Mouse (Mus musculus) hindbrain, embryonic 12.5 days (tissue): ENCODE measurements at regions not wholly inside any gene's neighbourhood (a gene's known extent, or its start where the extent isn't known, plus 50 kb on each side); places are given as distances from the start of the nearest gene placed in this dataset.

Experiments used
- ATAC-seq: fragments of 200-750 bp; cut with Nextera tagmentation; 2 replicates; pipeline ENCODE4 v1.8.0; 2017; ENCODE audit warnings: moderate TSS enrichment; ENCODE audit not compliant: low FRiP score
- H3K27ac ChIP-seq: fragments of 300-500 bp; sonication (generic); 2 replicates; pipeline ENCODE4 v1.5.1; 2016; ENCODE audit warnings: mild to moderate bottlenecking
- H3K27me3 ChIP-seq: fragments of 300-500 bp; sonication (generic); 2 replicates; pipeline ENCODE4 v1.6.1; 2016; ENCODE audit warnings: mild to moderate bottlenecking
- H3K36me3 ChIP-seq: fragments of 300-500 bp; sonication (generic); 2 replicates; pipeline ENCODE4 v1.6.1; 2016; ENCODE audit warnings: mild to moderate bottlenecking
- H3K4me1 ChIP-seq: fragments of 300-500 bp; sonication (generic); 2 replicates; pipeline ENCODE4 v1.6.1; 2016
- H3K4me2 ChIP-seq: fragments of 300-500 bp; sonication (generic); replicated peaks from 2 replicates; pipeline ENCODE4 v1.6.1; 2016; ENCODE audit warnings: mild to moderate bottlenecking
- H3K4me3 ChIP-seq: fragments of 300-500 bp; sonication (generic); 2 replicates; pipeline ENCODE4 v1.5.1; 2016; ENCODE audit warnings: mild to moderate bottlenecking
- H3K9ac ChIP-seq: fragments of 300-500 bp; sonication (generic); 2 replicates; pipeline ENCODE4 v1.6.1; 2016; ENCODE audit warnings: mild to moderate bottlenecking, moderate library complexity
- H3K9me3 ChIP-seq: fragments of 300-500 bp; sonication (generic); replicated peaks from 2 replicates; pipeline ENCODE4 v1.6.1; 2016; ENCODE audit warnings: mild to moderate bottlenecking
- WGBS: fragments of 180-500 bp; shearing (Covaris S2); methylation state at CpG from one replicate; pipeline ENCODE4 v1.1.7; 2016; 5-methylcytosine and 5-hydroxymethylcytosine counted together

DNA sequence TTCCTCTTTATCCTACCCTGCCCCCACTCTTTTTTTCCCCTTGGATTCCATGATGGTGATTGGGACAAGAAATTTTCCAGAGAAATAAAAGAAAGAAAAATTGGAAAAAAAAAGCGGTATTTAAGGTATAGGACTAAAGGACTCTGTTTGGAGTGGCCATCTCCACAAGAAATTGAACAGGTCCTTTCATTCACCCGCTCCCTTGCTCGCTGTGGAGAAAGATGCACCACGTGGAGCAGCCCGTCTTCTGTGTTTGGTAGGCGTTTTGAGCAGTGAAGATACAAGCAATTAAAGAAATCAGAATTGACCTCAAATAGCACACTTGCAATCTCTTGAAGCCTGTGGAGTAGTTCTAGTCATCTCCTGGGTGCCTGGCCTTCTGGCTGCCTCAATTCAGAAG is 126.3 kb upstream of the Atp11c start:
- no peaks in the 10 kb centered on the region for H3K36me3 ChIP-seq
- no peak overlapping the region for H3K9ac ChIP-seq
- H3K27me3 ChIP-seq = no peaks in the 10 kb centered on the region
- H3K4me2 ChIP-seq = peak overlapping the region; percentile 39; the same call in 1 of the 2 replicates
- no peak overlapping the region for H3K4me3 ChIP-seq
- ATAC-seq = no peak
- H3K9me3 ChIP-seq = no peaks in the 10 kb centered on the region
- no peak overlapping the region; the same call in 1 of the 2 replicates for H3K27ac ChIP-seq
- peaks cover 8% of the 10 kb centered on the region for H3K4me1 ChIP-seq
- 24% methylated on average over 6 of the region's 6 CpGs for WGBS

DNA sequence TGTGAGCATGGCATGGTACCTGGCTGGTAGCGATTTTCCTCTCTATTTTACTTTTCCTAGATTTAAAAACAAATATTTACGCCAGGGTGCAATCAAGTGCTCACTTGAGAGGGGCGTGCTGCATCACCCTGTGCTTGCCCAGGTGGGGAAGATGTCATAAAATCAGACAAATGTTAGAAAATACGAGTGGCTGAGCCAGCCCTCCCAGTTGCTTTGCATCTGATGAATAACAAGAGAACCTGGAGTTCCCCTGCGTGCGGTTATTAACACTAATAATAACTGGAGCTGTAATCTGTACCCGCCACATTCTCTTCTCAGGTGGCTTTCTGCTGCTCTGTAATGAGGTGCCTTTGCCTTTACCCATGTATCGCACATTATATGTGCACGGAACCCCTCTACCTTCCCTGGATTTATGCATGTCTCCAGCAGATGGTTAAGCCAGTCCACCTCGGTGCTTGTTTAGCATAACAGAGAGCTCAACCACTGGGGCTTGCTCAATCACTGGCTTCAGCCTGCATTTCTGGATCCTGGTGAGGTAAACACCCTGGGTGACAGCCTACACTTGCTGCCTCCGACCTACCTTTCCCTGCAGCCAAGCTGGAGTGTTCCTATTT is 125.8 kb upstream of the Atp11c start:
- H3K27me3 ChIP-seq = no peaks in the 10 kb centered on the region
- H3K9me3 ChIP-seq = no peaks in the 10 kb centered on the region
- H3K36me3 ChIP-seq = no peaks in the 10 kb centered on the region
- no peak overlapping the region for H3K4me3 ChIP-seq
- no peak overlapping the region for H3K27ac ChIP-seq
- ATAC-seq = 0 out of 2 replicates have a peak, but pooled peaks have one; percentile 36
- H3K9ac ChIP-seq = no peak overlapping the region
- 19% methylated on average over 11 of the region's 11 CpGs for WGBS
- peaks cover 8% of the 10 kb centered on the region for H3K4me1 ChIP-seq
- peak overlapping the region; percentile 39 for H3K4me2 ChIP-seq

DNA sequence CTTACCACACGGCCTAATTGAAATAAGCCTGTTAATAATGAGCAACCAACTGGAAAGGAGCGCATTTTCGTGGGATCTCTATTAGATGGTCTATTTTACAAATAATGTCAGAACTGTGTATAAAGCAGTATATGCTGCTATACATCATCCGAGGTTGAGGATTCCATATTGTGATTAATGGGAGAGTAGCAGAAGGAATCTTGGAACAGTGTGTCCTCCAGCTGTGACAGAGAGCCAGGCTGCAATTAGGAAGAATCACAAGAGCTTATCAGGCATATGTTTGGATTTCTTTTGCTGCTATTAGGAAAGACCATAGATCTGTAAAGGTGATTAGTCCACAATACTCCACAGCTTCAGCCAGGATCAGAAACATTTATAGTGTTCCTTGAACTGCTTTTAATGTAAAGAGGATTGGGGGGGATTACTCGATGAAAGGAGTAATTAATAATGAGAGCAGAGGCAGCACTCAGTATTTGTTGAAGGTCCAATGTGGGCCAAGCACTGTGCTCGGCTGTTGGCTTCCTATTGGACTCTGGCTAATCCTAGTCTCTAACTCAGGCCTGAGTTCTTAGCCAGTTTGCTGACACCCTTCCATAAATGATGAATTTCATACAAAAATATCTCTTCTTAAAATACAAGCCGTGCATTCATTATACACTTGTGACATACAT is 88.7 kb upstream of the Atp11c start:
- H3K4me1 ChIP-seq = no peaks in the 10 kb centered on the region
- no peak overlapping the region for H3K27ac ChIP-seq
- H3K27me3 ChIP-seq = no peaks in the 10 kb centered on the region
- no peak overlapping the region for H3K9ac ChIP-seq
- no peaks in the 10 kb centered on the region for H3K36me3 ChIP-seq
- H3K4me2 ChIP-seq = no peak overlapping the region
- H3K9me3 ChIP-seq = no peaks in the 10 kb centered on the region
- H3K4me3 ChIP-seq = no peak overlapping the region
- ATAC-seq = no peak
- 79% methylated on average over 7 of the region's 7 CpGs for WGBS

DNA sequence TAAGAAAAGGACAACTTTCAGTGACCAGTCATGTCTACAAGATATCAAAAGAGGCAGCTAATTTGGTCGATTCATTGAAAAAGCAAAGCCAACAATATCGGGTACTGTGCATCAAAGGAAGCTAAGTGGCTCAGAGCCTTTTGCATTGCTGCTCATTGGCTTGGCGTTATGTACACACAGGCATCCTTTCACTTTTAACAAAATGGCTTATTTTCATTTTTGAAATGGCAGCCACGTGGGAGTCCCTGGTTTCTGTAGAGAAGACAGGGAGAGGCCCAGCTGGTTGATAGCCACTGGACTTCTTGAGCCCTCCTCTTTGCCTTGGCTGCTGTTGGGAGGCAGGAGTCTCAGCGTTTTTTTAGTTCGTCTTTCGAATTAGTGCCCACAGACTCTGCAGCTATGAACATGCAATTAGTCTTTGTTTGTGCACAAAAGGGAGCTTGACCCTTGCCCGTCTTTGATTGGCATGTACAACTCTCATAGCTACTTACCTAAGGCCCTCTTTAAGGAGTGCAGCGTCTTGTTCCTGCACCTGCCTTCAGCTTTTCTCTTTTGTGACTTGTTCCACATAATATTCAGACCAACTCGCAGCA is 52.3 kb upstream of the Atp11c start:
- Histone ChIP-seq H3K4me2 (no peak overlapping the region), H3K9me3 (no peaks in the 10 kb centered on the region), H3K27ac (no peak overlapping the region), H3K4me3 (no peak overlapping the region), H3K9ac (no peak overlapping the region), H3K4me1 (no peaks in the 10 kb centered on the region), H3K36me3 (no peaks in the 10 kb centered on the region), H3K27me3 (no peaks in the 10 kb centered on the region)
- no peak for ATAC-seq
- WGBS = 55% methylated on average over 10 of the region's 10 CpGs
